Mouse (Mus musculus): Measurements from ENCODE around the gene Slc36a1. TPM values are rescaled to one million over a fixed set of nuclear protein-coding genes. Genes with fewer than 3 reads are reported as not detected.

The Slc36a1 gene
- total RNA-seq, 2 experiments from 2014 or later: 71.8 to 77.3 TPM

- DNase-seq (ENCODE audit: low spot score in 2 of 2): no peak
- intact Hi-C loops (cut with DNase I): no loop called here
Observed at GRCm38 (mm10) chr11:55197740-55198510, 6.2 kb upstream of the Slc36a1 start.

- DNase-seq (ENCODE audit: low spot score in 2 of 2): peak in 1 of 2 experiments; percentile 33
- intact Hi-C loops (cut with DNase I): loop anchor here (1.0 to 5.0 kb wide), 4 partner anchors 33 to 243 kb away; no protein-coding TSS in a partner anchor
Observed at GRCm38 (mm10) chr11:55204602-55205001, 452 bp downstream of the Slc36a1 start.

GRCm38 (mm10) chr11:55208001-55208690 lies 4.0 kb downstream of the Slc36a1 start:
- DNase-seq (ENCODE audit: low spot score in 2 of 2): peak in 1 of 2 experiments; percentile 18
- intact Hi-C loops (cut with DNase I): no loop called here

GRCm38 (mm10) chr11:55209032-55209431 lies 4.9 kb downstream of the Slc36a1 start:
- intact Hi-C loops (cut with DNase I): no loop called here
- DNase-seq (ENCODE audit: low spot score in 2 of 2): no peak

GRCm38 (mm10) chr11:55209626-55210353 lies 5.6 kb downstream of the Slc36a1 start:
- intact Hi-C loops (cut with DNase I): no loop called here
- DNase-seq (ENCODE audit: low spot score in 2 of 2): no peak

- DNase-seq (ENCODE audit: low spot score in 2 of 2): no peak
- intact Hi-C loops (cut with DNase I): no loop called here
Observed at GRCm38 (mm10) chr11:55213518-55213917, 9.4 kb downstream of the Slc36a1 start.

GRCm38 (mm10) chr11:55214161-55214560 lies 10.0 kb downstream of the Slc36a1 start:
- intact Hi-C loops (cut with DNase I): no loop called here
- DNase-seq (ENCODE audit: low spot score in 2 of 2): no peak

GRCm38 (mm10) chr11:55214978-55215377 lies 10.8 kb downstream of the Slc36a1 start:
- no peak for DNase-seq (ENCODE audit: low spot score in 2 of 2)
- intact Hi-C loops (cut with DNase I): no loop called here

GRCm38 (mm10) chr11:55216061-55216460 lies 11.9 kb downstream of the Slc36a1 start:
- intact Hi-C loops (cut with DNase I): no loop called here
- no peak for DNase-seq (ENCODE audit: low spot score in 2 of 2)

- intact Hi-C loops (cut with DNase I): no loop called here
- DNase-seq (ENCODE audit: low spot score in 2 of 2): peak; percentile 58 to 70
Observed at GRCm38 (mm10) chr11:55216830-55217229, 12.7 kb downstream of the Slc36a1 start.

GRCm38 (mm10) chr11:55217418-55217817 lies 13.3 kb downstream of the Slc36a1 start:
- DNase-seq (ENCODE audit: low spot score in 2 of 2): no peak
- intact Hi-C loops (cut with DNase I): no loop called here

- peak in 1 of 2 experiments; percentile 28 for DNase-seq (ENCODE audit: low spot score in 2 of 2)
- intact Hi-C loops (cut with DNase I): no loop called here
Observed at GRCm38 (mm10) chr11:55217880-55218279, 13.7 kb downstream of the Slc36a1 start.

- DNase-seq (ENCODE audit: low spot score in 2 of 2): no peak
- intact Hi-C loops (cut with DNase I): no loop called here
Observed at GRCm38 (mm10) chr11:55218473-55218872, 14.3 kb downstream of the Slc36a1 start.

- DNase-seq (ENCODE audit: low spot score in 2 of 2): no peak
- intact Hi-C loops (cut with DNase I): no loop called here
Observed at GRCm38 (mm10) chr11:55221306-55221705, 17.2 kb downstream of the Slc36a1 start.

- DNase-seq (ENCODE audit: low spot score in 2 of 2): no peak
- intact Hi-C loops (cut with DNase I): loop anchor here (10.0 kb wide), 1 partner anchor 214 kb away; no protein-coding TSS in a partner anchor
Observed at GRCm38 (mm10) chr11:55231034-55231433, 26.9 kb downstream of the Slc36a1 start.

- intact Hi-C loops (cut with DNase I): loop anchor here (10.0 kb wide), 1 partner anchor 211 kb away; no protein-coding TSS in a partner anchor
- no peak for DNase-seq (ENCODE audit: low spot score in 2 of 2)
Observed at GRCm38 (mm10) chr11:55234288-55234687, 30.1 kb downstream of the Slc36a1 start.

- intact Hi-C loops (cut with DNase I): loop anchor here (5.0 to 10.0 kb wide), 2 partner anchors 32 to 210 kb away; partner anchors contain the start of gene Slc36a1
- no peak for DNase-seq (ENCODE audit: low spot score in 2 of 2)
Observed at GRCm38 (mm10) chr11:55234791-55235190, 30.6 kb downstream of the Slc36a1 start.

GRCm38 (mm10) chr11:55236815-55237214 lies 32.7 kb downstream of the Slc36a1 start:
- no peak for DNase-seq (ENCODE audit: low spot score in 2 of 2)
- intact Hi-C loops (cut with DNase I): loop anchor here (5.0 to 10.0 kb wide), 2 partner anchors 35 to 208 kb away; partner anchors contain the start of gene Slc36a1

- intact Hi-C loops (cut with DNase I): loop anchor here (5.0 to 10.0 kb wide), 2 partner anchors 37 to 205 kb away; partner anchors contain the start of gene Slc36a1
- no peak for DNase-seq (ENCODE audit: low spot score in 2 of 2)
Observed at GRCm38 (mm10) chr11:55239496-55239895, 35.3 kb downstream of the Slc36a1 start.

GRCm38 (mm10) chr11:55240556-55240955 lies 36.4 kb downstream of the Slc36a1 start:
- intact Hi-C loops (cut with DNase I): no loop called here

More at GRCm38 (mm10) chr11:55240556-55240955, 36.4 kb downstream of the Slc36a1 start:
- peak; percentile 87 to 88 for DNase-seq (ENCODE audit: low spot score in 2 of 2)

Measured in left cerebral cortex, postnatal 14 days (tissue).